Mouse (Mus musculus) retina, embryonic 14.5 days (tissue): ENCODE measurements around the gene Mmadhc.

Experiments
- DNase-seq: peaks from one replicate; pipeline ENCODE4 v3.0.0-alpha.2; 2015; ENCODE audit warnings: low spot score

The Mmadhc gene

GRCm38 (mm10) chr2:50265215-50265785 lies 31.3 kb downstream of the Mmadhc start:
- DNase-seq: no peak

GRCm38 (mm10) chr2:50264059-50264458 lies 32.5 kb downstream of the Mmadhc start:
- no peak for DNase-seq

GRCm38 (mm10) chr2:50254955-50255354 lies 41.6 kb downstream of the Mmadhc start:
- DNase-seq: no peak

DNA sequence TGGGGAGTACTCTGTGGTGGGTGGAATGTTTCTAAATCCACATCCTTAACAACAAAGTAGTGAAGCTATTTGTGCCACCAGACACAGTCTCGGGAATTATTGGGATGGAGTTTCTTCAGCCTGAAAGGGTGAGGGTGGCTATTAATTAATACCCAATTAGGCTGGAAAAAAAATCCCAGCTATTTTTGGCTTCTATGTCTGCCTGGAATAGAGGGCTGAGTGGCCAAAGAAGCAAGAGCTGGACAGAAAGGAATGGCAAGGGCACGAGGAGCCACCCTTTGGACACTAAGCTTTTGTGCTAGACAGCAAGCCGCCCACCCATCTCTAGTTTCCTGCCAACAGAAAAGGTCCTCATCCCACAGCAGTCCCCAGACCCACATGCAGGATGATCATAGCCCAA lies 48.0 kb downstream of the Mmadhc start:
- no peak for DNase-seq

GRCm38 (mm10) chr2:50233491-50233890 lies 63.1 kb downstream of the Mmadhc start:
- no peak for DNase-seq
